Mouse (Mus musculus): Measurements from ENCODE around the gene Rprd1b. TPM values are rescaled to one million over a fixed set of nuclear protein-coding genes. Genes with fewer than 3 reads are reported as not detected.
"Not testable (repeated sequence)": the region's sequence is repeated elsewhere in the genome, so short reads cannot be mapped to it uniquely, and the experiment has no call there.

Rprd1b gene
- total RNA-seq, 2 experiments from 2014 or later: 47.9 to 54.9 TPM

DNA sequence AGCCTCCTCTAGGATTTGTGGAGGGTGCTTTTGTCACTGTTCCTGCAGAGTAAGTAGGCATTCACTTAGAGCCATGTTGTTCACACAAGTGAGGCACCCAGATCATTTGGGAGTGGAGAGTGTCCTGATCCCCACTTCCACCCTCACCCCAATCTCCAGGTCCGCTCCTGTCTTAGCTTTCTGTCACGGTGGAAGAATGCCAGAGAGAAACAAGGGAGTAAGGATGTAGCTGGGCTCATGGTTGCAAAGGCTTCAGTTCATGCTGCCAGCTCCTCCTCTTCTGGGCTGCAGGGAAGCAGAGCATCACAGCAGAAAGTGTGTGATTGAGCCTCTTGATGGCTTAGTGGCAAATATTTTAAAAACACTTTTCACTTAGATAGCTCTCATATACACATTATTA, 12.1 kb downstream of the Rprd1b start:
- DNase-seq (ENCODE audit: low spot score in 2 of 2): no peak

DNA sequence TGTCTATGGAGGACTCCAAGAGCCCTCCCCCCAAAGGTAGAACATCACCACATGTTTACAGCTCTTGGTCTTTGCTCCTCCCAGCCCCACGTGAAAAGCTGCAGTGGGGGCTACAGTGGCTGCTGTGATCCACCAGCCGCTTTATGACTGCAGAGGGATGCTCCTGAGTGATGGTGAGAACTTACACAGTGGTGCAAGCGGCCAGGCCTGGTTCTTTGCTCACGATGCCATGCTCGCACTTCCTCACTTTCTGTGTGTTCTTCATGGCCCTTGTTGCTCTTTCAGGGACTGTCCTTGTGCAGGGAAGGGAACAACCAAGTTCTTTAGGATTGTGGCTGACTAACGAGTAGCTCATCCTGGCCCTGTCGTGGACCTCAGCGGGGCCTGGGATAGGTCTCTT, 15.2 kb downstream of the Rprd1b start:
- DNase-seq (ENCODE audit: low spot score in 2 of 2): no peak

DNA sequence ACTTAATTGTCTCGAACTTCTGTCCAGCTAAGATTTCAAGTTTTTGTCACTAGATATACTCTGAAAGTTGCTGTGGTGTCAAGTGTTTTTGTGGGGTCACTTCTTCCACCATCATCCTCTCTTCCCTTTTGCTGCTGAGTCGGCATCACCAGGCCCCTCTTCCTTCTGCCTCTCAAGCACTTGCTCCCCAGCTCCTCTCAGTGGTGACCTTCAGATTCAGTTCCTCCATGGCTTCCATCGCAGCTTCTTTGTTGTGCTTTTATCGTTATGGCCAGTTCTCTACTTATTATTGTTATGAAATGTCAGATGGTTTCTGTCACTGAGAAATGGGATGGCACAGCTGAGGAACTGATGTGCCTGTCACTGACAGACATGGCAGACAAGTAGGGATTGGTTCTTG, 17.9 kb downstream of the Rprd1b start:
- DNase-seq (ENCODE audit: low spot score in 2 of 2): no peak

DNA sequence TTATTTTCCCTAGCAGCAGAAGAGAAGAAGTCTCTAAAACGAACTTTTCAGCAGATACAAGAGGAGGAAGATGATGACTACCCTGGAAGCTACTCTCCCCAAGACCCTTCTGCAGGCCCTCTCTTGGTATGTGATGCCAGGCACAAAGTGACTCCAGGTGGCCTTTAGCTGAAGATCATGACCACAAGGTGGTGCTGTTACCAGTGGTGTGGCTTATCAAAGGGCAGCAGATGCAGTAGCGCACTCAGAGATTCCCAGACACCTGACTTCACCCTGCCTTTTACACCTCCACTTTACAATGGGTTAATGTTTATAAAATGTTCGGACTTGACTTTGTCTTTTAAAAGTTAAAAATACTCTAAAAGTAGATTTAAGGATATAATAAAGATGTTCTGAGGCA, 19.6 kb downstream of the Rprd1b start:
- peak in 1 of 2 experiments; percentile 40 for DNase-seq (ENCODE audit: low spot score in 2 of 2)

DNA sequence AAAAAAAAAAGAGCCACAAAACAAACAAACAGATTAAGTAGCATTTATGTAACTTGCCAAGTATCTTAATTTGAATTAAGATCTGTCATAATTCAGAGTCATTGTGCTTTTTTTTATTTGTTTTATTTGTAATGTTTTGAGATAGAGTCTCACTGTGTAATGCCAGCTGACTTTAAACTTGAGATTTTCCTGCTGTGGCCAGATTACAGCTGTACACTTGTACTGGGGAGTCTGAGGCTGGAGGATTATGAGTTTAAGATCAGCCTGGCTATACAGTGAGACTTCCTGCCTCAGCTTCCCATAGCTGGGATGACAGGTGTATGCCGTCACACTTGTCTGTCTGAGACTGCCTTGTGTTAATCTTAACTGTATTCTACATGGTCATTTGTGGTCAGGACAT, 20.4 kb downstream of the Rprd1b start:
- DNase-seq (ENCODE audit: low spot score in 2 of 2): no peak

DNA sequence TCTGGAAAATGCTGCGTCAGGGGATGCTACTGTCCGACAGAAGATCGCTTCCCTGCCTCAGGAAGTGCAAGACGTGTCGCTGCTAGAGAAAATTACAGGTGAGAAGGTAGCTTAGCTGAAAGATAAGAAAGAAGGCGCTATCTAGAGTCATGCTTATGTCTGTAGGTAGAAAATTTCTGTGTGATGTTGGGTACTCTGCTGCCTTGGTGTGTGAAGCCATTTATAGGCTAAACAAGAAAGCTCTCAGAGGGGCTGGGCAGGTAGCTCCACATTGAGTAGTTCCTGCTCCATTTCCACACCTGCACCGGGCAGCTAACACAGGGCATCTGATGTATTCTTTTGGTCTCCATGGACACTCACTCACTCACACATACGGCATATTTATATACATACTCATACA, 21.8 kb downstream of the Rprd1b start:
- DNase-seq (ENCODE audit: low spot score in 2 of 2): no peak

DNA sequence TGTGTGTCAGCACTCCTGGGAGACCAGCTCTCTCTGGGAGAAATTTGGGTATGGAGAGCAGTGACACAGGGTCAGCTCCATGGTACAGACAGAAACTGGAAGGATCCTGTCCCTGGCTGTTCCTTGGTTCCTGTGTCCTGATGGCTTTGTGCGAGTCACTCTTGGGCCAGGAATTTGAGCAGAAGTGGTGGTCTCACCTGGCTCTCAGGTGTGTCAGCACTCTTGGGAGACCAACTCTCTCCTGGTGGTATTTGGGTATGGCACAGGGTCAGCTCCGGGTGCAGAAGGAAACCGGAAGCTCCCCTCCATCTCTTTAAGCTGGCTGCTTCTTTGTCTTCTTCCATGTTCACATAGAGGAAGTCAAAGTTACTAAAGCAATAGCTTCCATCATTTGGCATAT, 26.3 kb downstream of the Rprd1b start:
- no peak for DNase-seq (ENCODE audit: low spot score in 2 of 2)

DNA sequence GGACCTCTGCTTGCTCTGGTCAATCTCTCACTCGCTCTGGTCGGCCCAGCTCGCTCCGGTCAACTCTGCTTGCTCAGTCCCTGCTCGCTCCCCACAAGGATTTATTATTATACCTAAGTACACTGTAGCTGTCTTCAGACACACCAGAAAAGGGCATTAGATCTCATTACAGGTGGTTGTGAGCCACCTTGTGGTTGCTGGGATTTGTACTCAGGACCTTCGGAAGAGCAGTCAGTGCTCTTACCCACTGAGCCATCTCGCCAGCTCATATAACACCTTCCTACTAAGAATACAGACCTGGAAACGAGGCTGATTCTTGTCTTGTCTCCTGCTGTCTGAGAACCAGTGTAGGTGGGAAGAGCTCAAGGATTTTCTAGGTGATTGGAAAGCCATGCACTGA, 27.1 kb downstream of the Rprd1b start:
- not testable (repeated sequence) for DNase-seq (ENCODE audit: low spot score in 2 of 2)

DNA sequence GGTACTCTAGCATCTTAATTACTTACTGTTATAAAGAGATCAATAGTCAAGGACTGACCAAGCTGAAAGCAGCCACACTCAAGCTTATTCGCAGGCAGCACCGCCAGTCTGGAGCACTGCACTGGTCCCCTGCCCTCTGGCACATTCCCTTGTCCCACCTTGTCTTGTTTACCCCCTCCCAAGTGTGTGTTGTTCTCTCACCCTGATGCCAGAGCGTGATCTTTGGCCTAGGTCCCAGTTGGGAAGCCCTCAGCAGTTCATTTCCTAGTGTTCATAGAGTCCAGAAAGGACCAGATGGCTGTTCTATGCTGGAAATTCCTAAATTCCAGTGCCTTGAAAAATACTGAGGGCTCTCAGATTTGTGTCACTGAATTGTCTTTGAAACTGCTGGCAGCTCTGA, 28.7 kb downstream of the Rprd1b start:
- DNase-seq (ENCODE audit: low spot score in 2 of 2): no peak

DNA sequence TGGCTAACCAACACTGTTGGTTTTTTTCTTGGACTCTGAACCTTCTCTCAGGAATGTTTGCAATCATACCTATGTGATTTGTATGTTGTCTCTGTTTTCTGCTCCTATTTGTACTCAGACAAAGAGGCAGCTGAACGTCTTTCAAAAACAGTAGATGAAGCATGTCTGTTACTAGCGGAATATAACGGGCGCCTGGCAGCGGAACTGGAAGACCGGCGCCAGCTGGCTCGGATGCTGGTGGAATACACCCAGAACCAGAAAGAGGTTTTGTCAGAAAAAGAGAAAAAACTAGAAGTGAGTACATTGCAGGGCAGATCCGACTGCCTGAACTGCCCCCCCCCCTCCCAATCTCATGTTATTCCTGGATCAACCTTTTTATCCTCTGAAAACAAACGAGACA, 30.2 kb downstream of the Rprd1b start:
- peak; percentile 48 to 70 for DNase-seq (ENCODE audit: low spot score in 2 of 2)

DNA sequence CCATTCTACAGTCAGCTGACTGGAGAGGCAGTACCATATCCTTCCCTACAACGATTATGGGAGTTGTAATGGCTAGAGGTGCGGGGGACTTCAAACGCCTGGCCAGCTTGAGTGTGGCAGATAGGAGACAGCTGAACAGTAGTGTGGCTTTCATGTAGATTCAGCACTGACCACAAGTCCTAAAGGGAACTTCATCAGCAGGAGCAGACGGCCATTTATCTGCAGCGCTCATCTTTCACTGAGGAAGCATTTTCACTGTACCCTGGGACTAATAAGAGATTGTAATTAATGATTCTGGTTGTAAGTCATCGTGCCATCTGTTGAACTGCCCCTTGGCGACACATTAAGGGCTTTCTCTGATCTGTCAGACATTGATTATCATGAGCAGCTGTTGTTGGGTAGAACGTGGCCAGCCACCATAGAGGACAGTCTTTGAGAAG, 31.4 kb downstream of the Rprd1b start:
- DNase-seq (ENCODE audit: low spot score in 2 of 2): no peak

DNA sequence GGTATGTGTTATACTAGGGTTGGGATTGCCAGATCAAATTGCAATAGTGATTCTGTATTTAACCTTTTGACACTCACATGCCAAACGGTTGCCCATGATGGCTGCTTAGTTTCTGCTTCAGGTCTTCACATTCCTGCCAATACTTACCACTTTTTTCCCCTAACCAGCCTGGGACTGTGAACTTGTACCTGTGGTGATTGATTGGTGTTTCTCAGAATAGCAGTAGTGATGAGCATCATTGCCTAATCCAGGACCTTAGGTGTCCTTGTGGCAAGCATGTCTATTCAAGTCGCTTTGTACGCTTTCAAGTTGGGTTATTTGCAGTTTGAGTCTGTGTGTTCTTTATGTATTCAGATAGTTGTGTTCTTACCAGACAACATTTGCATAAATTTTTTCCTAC, 34.7 kb downstream of the Rprd1b start:
- DNase-seq (ENCODE audit: low spot score in 2 of 2): no peak

DNA sequence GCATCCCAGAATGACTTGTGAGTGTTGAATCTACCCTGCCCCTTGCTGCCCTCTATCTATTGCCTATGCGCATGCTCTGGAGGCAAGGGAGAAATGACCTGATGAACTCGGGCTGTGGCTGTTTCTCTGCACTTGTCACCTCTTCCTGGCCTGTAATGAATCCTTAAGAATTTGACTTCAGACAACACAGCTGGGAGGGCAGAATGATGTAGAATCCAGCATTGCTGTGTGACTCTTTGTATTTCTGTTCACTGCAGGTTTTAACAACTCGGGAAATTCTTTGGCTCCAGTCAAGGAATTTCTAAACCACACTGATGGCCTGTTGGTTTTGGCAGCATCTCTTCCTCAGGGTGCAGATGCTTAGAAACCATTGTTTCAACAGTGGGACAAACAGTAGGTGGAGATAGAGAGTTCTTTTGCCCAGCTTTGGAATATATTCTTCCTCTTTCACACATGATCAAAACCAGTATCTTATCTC, 36.3 kb downstream of the Rprd1b start:
- no peak for DNase-seq (ENCODE audit: low spot score in 2 of 2)

DNA sequence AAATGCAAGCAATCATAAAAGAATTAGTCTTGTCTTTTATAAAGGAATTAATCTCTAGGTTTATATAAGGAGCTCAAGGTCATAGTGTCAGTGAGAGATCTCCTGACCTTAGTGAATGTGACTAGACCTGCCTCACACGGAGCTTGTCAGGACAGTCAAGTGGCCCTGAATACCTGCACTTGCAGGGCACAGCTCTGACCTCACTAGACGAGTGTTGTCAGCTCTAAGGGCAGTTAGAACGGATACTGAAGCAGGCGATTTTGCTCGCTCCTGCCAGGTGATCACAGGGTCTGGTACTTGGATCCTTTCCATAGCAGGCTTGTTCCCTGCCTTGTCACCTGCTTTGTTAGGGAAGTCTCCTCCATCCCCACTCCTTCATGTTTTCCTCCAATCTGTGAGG, 36.8 kb downstream of the Rprd1b start:
- no peak for DNase-seq (ENCODE audit: low spot score in 2 of 2)

DNA sequence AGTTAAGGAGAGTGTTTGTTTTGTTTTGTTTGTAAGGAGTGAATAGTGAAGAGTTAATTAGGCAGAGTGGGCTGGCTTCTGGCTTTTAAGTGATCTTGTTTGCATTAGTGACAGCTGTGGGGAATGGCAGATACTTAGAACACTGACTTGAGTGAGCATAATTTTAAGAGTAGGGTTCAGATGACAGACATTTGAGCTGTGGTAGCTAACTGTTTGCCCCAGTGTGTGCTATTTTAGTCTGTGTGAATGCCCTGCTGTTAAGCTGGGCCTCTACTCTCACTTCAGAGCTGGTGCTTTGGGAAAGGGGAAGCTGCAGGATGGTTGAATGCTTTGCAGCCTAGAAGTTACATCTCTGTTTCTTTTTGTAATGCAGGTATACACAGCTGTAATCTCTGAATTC, 38.2 kb downstream of the Rprd1b start:
- no peak for DNase-seq (ENCODE audit: low spot score in 2 of 2)

DNA sequence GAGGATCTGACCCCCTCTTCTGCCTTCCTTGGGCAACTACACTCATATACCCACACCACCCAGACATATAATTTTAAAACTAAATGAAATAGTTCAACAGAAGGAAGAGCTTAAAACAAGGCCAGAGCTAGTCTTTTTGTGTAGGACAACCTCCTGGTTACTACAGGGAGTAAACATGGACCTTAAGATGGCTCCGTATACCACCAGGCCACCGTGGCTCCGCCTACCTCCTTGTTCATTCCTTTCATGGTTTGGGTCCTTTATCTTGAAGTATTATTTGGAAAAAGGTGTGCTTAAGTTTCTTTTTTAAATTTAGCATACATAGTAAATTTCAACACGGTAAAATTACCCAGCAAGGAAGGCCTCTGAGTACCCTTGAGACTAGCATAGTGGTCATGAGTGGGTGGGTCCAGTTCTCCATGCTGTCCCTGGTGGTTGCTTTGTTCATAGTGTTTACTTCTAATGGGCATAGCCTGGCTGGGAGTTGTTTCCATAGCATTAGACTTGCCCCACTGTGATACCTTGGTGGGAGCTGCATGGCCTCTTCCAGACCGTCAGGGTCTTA, 39.0 kb downstream of the Rprd1b start:
- DNase-seq (ENCODE audit: low spot score in 2 of 2): no peak

DNA sequence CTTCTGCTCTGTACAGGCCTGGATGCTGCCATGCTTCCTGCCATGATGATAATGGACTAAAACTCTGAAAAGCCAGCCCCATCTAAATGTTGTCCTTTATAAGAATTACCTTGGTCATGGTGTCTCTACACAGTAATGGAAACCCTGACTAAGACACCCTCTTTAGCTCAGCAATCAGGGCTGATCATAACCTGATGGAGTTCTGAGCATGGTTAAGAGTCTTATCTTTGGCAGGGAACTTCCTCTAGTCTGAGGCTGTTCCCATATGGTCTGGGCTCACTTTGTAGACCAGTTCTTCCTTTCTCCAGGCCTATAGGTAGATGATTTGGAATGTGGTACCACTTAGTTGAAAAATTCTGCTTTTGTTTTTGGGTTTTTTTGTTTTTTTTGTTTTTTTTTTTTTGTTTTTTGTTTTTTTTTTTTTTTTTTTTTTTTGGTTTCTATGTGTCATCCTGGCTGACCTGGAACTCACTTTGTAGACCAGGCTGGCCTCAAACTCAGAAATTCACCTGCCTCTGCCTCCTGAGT, 40.2 kb downstream of the Rprd1b start:
- DNase-seq (ENCODE audit: low spot score in 2 of 2): no peak

DNA sequence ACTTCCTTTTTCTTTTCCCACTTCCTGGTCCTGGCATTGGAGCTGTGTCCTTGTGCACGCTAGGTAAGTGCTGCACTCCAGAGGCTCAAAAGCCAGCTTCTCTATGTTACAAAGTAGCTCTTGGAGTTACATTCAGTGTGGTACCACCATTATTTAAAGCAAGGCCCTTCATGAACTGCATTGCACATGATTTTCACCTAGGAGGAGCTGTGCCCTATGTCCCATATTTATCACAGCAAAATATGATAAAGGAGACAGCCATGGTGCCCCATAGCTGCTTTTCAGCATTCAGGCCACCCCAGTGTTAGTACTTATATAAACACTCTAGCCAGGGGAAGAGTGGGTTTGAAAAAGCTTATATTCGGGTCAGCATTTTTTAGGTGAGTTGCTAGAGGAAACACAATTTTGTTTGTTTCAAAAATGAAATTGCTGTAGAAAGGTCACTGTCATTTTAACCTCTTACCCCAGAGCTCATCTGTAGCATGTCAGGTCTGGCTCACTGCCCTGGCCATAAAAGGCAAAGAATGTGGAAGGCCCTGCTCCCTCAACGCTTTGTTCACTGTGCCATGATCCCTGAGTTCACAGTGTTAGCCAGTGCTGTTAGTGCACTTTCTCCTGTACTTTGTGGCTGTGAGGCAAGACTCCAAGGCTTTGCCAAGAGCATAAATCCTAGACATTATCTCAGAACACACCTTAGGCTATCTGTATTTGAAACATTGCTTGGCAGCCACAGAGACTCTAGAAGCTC, 42.8 kb downstream of the Rprd1b start:
- no peak for DNase-seq (ENCODE audit: low spot score in 2 of 2)

DNA sequence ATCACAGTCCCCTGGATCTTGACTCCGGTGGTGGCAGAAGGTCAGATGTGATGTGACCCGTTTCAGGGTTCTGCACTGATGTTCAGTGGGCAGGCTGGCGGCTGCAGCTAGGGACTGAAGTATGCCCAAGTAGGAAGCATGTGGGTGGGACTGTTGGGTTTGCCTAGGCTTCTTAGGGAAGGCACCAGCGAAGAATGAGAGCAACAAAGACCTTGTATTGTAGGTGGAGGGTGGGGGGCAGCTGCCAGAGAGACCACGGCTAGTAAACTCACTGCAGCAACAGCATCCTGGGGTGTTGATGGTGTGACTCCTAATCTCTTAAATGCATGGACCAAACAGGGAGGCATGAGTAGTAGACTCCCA, 43.3 kb downstream of the Rprd1b start:
- DNase-seq (ENCODE audit: low spot score in 2 of 2): no peak

DNA sequence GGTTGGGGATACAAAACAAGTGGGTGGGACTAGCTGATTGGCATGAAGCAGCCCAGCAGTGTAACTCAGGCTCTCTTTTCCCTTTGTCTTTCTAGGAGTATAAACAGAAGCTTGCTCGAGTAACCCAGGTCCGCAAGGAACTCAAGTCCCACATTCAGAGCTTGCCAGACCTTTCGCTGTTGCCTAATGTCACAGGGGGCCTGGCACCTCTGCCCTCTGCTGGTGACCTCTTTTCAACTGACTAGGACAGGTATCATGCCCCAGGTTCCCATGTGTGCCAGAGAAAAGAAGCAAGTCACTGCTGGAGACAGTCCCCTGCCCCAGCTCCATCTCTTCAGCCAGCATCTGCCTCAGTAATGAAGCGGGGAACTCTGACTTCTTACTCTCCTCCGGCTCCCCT, 46.5 kb downstream of the Rprd1b start:
- DNase-seq (ENCODE audit: low spot score in 2 of 2): no peak

DNA sequence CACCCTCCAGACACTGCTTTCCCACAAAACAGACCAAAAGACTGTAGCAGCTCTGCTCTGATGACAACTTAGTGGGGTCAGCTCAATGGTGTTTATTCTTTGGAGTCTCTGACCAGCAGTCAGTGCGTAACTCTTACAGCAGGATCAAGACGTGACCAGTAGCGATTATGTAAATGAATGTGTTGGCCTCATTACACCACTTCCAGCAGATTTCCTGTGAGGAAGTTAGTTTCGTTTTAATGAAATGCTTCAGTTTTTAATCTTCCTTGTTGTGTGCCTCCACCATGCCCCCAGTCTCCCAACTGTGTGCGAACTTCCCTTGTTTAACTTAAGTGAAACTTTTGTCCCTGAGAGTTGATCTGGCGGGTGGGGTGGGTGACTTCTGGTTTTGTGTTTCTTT, 48.4 kb downstream of the Rprd1b start:
- DNase-seq (ENCODE audit: low spot score in 2 of 2): no peak

DNA sequence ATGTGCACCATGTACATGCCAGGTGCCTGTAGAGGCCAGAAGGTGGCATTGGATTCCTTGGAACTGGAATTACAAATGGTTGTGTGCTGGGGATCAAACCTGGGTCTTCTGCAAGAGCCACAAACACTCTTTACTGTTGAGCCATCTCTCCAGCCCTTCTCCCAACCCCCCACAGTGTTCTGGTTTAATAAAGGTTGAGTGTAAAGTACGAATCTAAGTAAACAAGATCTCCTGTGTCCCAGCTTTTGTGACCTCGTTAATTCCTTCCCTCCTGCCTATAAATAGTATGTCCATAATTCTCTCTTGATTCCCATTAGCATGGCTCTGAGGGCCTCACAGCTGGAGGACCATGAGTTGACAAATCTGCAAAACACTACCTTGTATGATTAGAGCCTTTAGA, 49.7 kb downstream of the Rprd1b start:
- no peak for DNase-seq (ENCODE audit: low spot score in 2 of 2)

DNA sequence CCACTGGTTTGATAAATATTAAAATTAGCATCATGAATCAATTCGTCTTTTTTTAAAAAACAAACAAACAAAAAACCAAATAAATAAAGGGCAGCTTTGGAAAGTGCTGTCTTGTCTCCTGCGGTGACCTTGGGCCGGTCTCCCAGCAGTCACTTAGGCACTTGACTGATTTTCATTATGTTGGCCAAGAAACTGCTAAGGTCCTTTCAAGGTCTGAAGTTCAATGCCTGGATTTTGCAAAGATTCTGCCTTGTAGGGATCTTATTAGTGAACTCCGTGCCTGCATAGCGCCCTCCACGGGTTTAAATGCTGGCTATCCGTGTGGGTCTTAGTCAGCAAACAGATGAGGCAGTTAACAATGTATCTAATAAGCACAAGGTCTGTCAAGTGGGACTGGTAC, 50.7 kb downstream of the Rprd1b start:
- DNase-seq (ENCODE audit: low spot score in 2 of 2): no peak
